Mouse (Mus musculus) hindbrain, postnatal 0 days (tissue): ENCODE data around the gene Fmo5. TPM values are rescaled to one million over a fixed set of nuclear protein-coding genes. Genes with fewer than 3 reads are reported as not detected.

ENCODE experiments used
- ATAC-seq: fragments of 200-750 bp; cut with Nextera tagmentation; 2 replicates; pipeline ENCODE4 v1.8.0; 2017; ENCODE audit warnings: mild to moderate bottlenecking, moderate TSS enrichment, moderate library complexity
- DNase-seq: peaks from one replicate; pipeline ENCODE4 v3.0.0-alpha.2; 2015; ENCODE audit warnings: low spot score
- H3K27ac ChIP-seq: fragments of 300-500 bp; sonication (generic); 2 replicates; pipeline ENCODE4 v1.5.1; 2014; ENCODE audit warnings: mild to moderate bottlenecking
- H3K27me3 ChIP-seq: fragments of 300-500 bp; sonication (generic); 2 replicates; pipeline ENCODE4 v1.6.1; 2014; ENCODE audit warnings: low read length, mixed read lengths; ENCODE audit not compliant: insufficient read depth
- H3K36me3 ChIP-seq: fragments of 300-500 bp; sonication (generic); 2 replicates; pipeline ENCODE4 v1.6.1; 2014; ENCODE audit warnings: low read length, mixed read lengths; ENCODE audit not compliant: insufficient read depth
- H3K4me1 ChIP-seq: fragments of 300-500 bp; sonication (generic); 2 replicates; pipeline ENCODE4 v1.6.1; 2014; ENCODE audit warnings: antibody characterized with exemption, low read length, mixed read lengths; ENCODE audit not compliant: insufficient read depth
- H3K4me2 ChIP-seq: fragments of 300-500 bp; sonication (generic); 2 replicates; pipeline ENCODE4 v1.6.1; 2014; ENCODE audit warnings: low read depth, mild to moderate bottlenecking, low read length, moderate library complexity, mixed read lengths
- H3K4me3 ChIP-seq: fragments of 300-500 bp; sonication (generic); 2 replicates; pipeline ENCODE4 v1.5.1; 2014; ENCODE audit warnings: low read length
- H3K9ac ChIP-seq: fragments of 300-500 bp; sonication (generic); replicated peaks from 2 replicates; pipeline ENCODE4 v1.6.1; 2014; ENCODE audit warnings: mild to moderate bottlenecking, low read length, moderate library complexity, mixed read lengths
- H3K9me3 ChIP-seq: fragments of 300-500 bp; sonication (generic); 2 replicates; pipeline ENCODE4 v1.6.1; 2016; ENCODE audit warnings: low read length, mixed read lengths
- CTCF ChIP-seq: IDR thresholded peaks from 2 replicates; pipeline ENCODE4 v1.5.1; 2016; ENCODE audit warnings: antibody characterized with exemption, control low read depth, low read depth
- whole genome bisulfite sequencing: fragments of 180-500 bp; shearing (Covaris S2); extraction: QIAGEN DNeasy Blood & Tissue Kit; methylation state at CpG from one replicate; pipeline ENCODE4 v1.1.7; 2014; 5-methylcytosine and 5-hydroxymethylcytosine counted together
- polyA plus RNA-seq: library from polyadenylated mRNA; unstranded; fragments of >200 nt; fragmentation: Nextera tagmentation; extraction: Ambion mirVana; gene quantifications from 2 replicates; pipeline ENCODE4 v1.2.1, GENCODE M21; 2015
- total RNA-seq: library from RNA; depleted of rRNA; stranded (reverse); fragments of >200 nt; gene quantifications from 2 replicates; pipeline ENCODE4 v1.2.3, GENCODE M21; 2014

The Fmo5 gene
- total and polyA plus RNA-seq, 2 experiments from 2014 or later = 0.84 to 0.88 TPM

GRCm38 (mm10) chr3:97615933-97616332 is 12.7 kb upstream of the Fmo5 start:
- no peaks in the 10 kb centered on the region for H3K36me3 ChIP-seq
- H3K4me2 ChIP-seq = no peak overlapping the region
- no peaks in the 10 kb centered on the region for H3K4me1 ChIP-seq
- no peak overlapping the region for H3K9ac ChIP-seq
- H3K9me3 ChIP-seq = no peaks in the 10 kb centered on the region
- TF ChIP-seq CTCF = no peak
- no peak overlapping the region for H3K27ac ChIP-seq
- H3K4me3 ChIP-seq = no peak overlapping the region
- ATAC-seq (no peak), DNase-seq (no peak)
- no peaks in the 10 kb centered on the region for H3K27me3 ChIP-seq
- WGBS = 85% methylated on average over 4 of the region's 4 CpGs

GRCm38 (mm10) chr3:97617091-97617825 is 11.3 kb upstream of the Fmo5 start:
- TF ChIP-seq CTCF = no peak

GRCm38 (mm10) chr3:97617899-97618298 is 10.7 kb upstream of the Fmo5 start:
- TF ChIP-seq CTCF = no peak

More at GRCm38 (mm10) chr3:97617091-97617825, 11.3 kb upstream of the Fmo5 start:
- no peaks in the 10 kb centered on the region for H3K27me3 ChIP-seq
- no peak overlapping the region for H3K9ac ChIP-seq
- no peak overlapping the region for H3K4me3 ChIP-seq
- H3K9me3 ChIP-seq = no peaks in the 10 kb centered on the region
- no peaks in the 10 kb centered on the region for H3K4me1 ChIP-seq
- no peak for ATAC-seq
- 96% methylated on average over 18 of the region's 19 CpGs for WGBS
- H3K4me2 ChIP-seq = no peak overlapping the region
- H3K27ac ChIP-seq = no peak overlapping the region
- no peaks in the 10 kb centered on the region for H3K36me3 ChIP-seq
- DNase-seq = no peak

GRCm38 (mm10) chr3:97620657-97621056 is 7.9 kb upstream of the Fmo5 start:
- no peak for DNase-seq
- Histone ChIP-seq H3K4me3 (no peak overlapping the region), H3K9ac (no peak overlapping the region), H3K36me3 (no peaks in the 10 kb centered on the region), H3K9me3 (no peaks in the 10 kb centered on the region), H3K27me3 (no peaks in the 10 kb centered on the region), H3K4me2 (no peak overlapping the region), H3K4me1 (no peaks in the 10 kb centered on the region), H3K27ac (no peak overlapping the region)
- TF ChIP-seq CTCF = no peak
- 92% methylated on average over 4 of the region's 4 CpGs for WGBS
- ATAC-seq = no peak

More at GRCm38 (mm10) chr3:97617899-97618298, 10.7 kb upstream of the Fmo5 start:
- ATAC-seq (no peak), DNase-seq (no peak)
- no peak overlapping the region for H3K4me3 ChIP-seq
- no peak overlapping the region for H3K9ac ChIP-seq
- no peak overlapping the region for H3K4me2 ChIP-seq
- WGBS = 85% methylated on average over 8 of the region's 8 CpGs
- no peaks in the 10 kb centered on the region for H3K4me1 ChIP-seq
- no peaks in the 10 kb centered on the region for H3K27me3 ChIP-seq
- no peaks in the 10 kb centered on the region for H3K9me3 ChIP-seq
- H3K36me3 ChIP-seq = no peaks in the 10 kb centered on the region
- no peak overlapping the region for H3K27ac ChIP-seq

- TF ChIP-seq CTCF = no peak
- no peak overlapping the region for H3K4me2 ChIP-seq
- no peak overlapping the region for H3K4me3 ChIP-seq
- ATAC-seq (no peak), DNase-seq (no peak)
- H3K9me3 ChIP-seq = no peaks in the 10 kb centered on the region
- no peaks in the 10 kb centered on the region for H3K36me3 ChIP-seq
- H3K27me3 ChIP-seq = no peaks in the 10 kb centered on the region
- H3K27ac ChIP-seq = no peak overlapping the region
- WGBS = 48% methylated on average over 2 of the region's 2 CpGs
- H3K4me1 ChIP-seq = no peaks in the 10 kb centered on the region; the same call in 1 of the 2 replicates
- no peak overlapping the region for H3K9ac ChIP-seq
Measured at GRCm38 (mm10) chr3:97624611-97625010, 4.0 kb upstream of the Fmo5 start.

GRCm38 (mm10) chr3:97627893-97628292 is 711 bp upstream of the Fmo5 start:
- DNase-seq (no peak), ATAC-seq (no peak)
- no peaks in the 10 kb centered on the region for H3K27me3 ChIP-seq
- no peak overlapping the region for H3K4me2 ChIP-seq
- H3K36me3 ChIP-seq = no peaks in the 10 kb centered on the region
- H3K27ac ChIP-seq = no peak overlapping the region
- no peak overlapping the region for H3K9ac ChIP-seq
- WGBS = 81% methylated on average over 7 of the region's 7 CpGs
- no peaks in the 10 kb centered on the region; the same call in 1 of the 2 replicates for H3K4me1 ChIP-seq
- no peak overlapping the region for H3K4me3 ChIP-seq
- H3K9me3 ChIP-seq = no peaks in the 10 kb centered on the region
- no peak for TF ChIP-seq CTCF

- no peak for DNase-seq
- H3K9me3 ChIP-seq = no peaks in the 10 kb centered on the region
- WGBS = 91% methylated on average over 4 of the region's 4 CpGs
- H3K9ac ChIP-seq = no peak overlapping the region
- no peak for ATAC-seq
- no peak overlapping the region for H3K4me3 ChIP-seq
- no peaks in the 10 kb centered on the region; the same call in 1 of the 2 replicates for H3K4me1 ChIP-seq
- no peak overlapping the region for H3K27ac ChIP-seq
- H3K36me3 ChIP-seq = no peaks in the 10 kb centered on the region
- no peak for TF ChIP-seq CTCF
- H3K4me2 ChIP-seq = no peak overlapping the region
- H3K27me3 ChIP-seq = no peaks in the 10 kb centered on the region
Measured at GRCm38 (mm10) chr3:97629941-97630340, 1.3 kb downstream of the Fmo5 start.
